Mouse (Mus musculus) limb, embryonic 12.5 days (tissue): ENCODE data around the gene Gcnt4. TPM values are rescaled to one million over a fixed set of nuclear protein-coding genes. Genes with fewer than 3 reads are reported as not detected.
A peak's percentile ranks its signal among the peaks of the same experiment; 100 is the strongest.
"Not testable (repeated sequence)": the region's sequence is repeated elsewhere in the genome, so short reads cannot be mapped to it uniquely, and the experiment has no call there.

Source experiments
- ATAC-seq: fragments of 200-750 bp; cut with Nextera tagmentation; 2 replicates; pipeline ENCODE4 v1.8.0; 2017; ENCODE audit warnings: low read depth, moderate TSS enrichment; ENCODE audit not compliant: insufficient number of reproducible peaks, insufficient read depth, low FRiP score, low TSS enrichment
- H3K27ac ChIP-seq: fragments of 300-500 bp; sonication (generic); 2 replicates; pipeline ENCODE4 v1.5.1; 2016; ENCODE audit warnings: mild to moderate bottlenecking, moderate library complexity
- H3K27me3 ChIP-seq: fragments of 300-500 bp; sonication (generic); 2 replicates; pipeline ENCODE4 v1.6.1; 2016; ENCODE audit warnings: mild to moderate bottlenecking, moderate library complexity
- H3K36me3 ChIP-seq: fragments of 300-500 bp; sonication (generic); 2 replicates; pipeline ENCODE4 v1.6.1; 2016; ENCODE audit warnings: mild to moderate bottlenecking, moderate library complexity
- H3K4me1 ChIP-seq: fragments of 300-500 bp; sonication (generic); replicated peaks from 2 replicates; pipeline ENCODE4 v1.6.1; 2016
- H3K4me2 ChIP-seq: fragments of 300-500 bp; sonication (generic); 2 replicates; pipeline ENCODE4 v1.6.1; 2016; ENCODE audit warnings: mild to moderate bottlenecking, moderate library complexity
- H3K4me3 ChIP-seq: fragments of 300-500 bp; sonication (generic); replicated peaks from 2 replicates; pipeline ENCODE4 v1.5.1; 2016; ENCODE audit warnings: mild to moderate bottlenecking
- H3K9ac ChIP-seq: fragments of 300-500 bp; sonication (generic); replicated peaks from 2 replicates; pipeline ENCODE4 v1.6.1; 2016; ENCODE audit warnings: mild to moderate bottlenecking, moderate library complexity
- H3K9me3 ChIP-seq: fragments of 300-500 bp; sonication (generic); 2 replicates; pipeline ENCODE4 v1.6.1; 2016; ENCODE audit warnings: mild to moderate bottlenecking, moderate library complexity
- WGBS: fragments of 180-500 bp; shearing (Covaris S2); methylation state at CpG from one replicate; pipeline ENCODE4 v1.1.7; 2016; 5-methylcytosine and 5-hydroxymethylcytosine counted together
- polyA plus RNA-seq: library from polyadenylated mRNA; unstranded; fragments of >200 nt; fragmentation: Nextera tagmentation; extraction: Ambion mirVana; gene quantifications from 2 replicates; pipeline ENCODE4 v1.2.1, GENCODE M21; 2016

Gene Gcnt4
- polyA plus RNA-seq = 0.35 and 0.61 TPM in 2 replicates

GRCm38 (mm10) chr13:96923999-96924961 lies at the start of gene Gcnt4:
Gcnt4 (plus strand) TSS chr13:96924689.
- H3K4me1 ChIP-seq = peaks cover 19% of the 10 kb centered on the region
- peak within 1 kb of the TSS; percentile 79 for H3K4me3 ChIP-seq
- no peaks in the 10 kb centered on the region for H3K9me3 ChIP-seq
- no peak within 1 kb of the TSS for H3K27ac ChIP-seq
- peaks cover 39% of the 10 kb centered on the region for H3K27me3 ChIP-seq
- WGBS = 10% methylated on average over 56 of the region's 56 CpGs
- ATAC-seq = peak; percentile 78
- peak within 1 kb of the TSS; percentile 76 for H3K9ac ChIP-seq
- peak within 1 kb of the TSS; percentile 96 for H3K4me2 ChIP-seq
- H3K36me3 ChIP-seq = no peaks in the 10 kb centered on the region

DNA sequence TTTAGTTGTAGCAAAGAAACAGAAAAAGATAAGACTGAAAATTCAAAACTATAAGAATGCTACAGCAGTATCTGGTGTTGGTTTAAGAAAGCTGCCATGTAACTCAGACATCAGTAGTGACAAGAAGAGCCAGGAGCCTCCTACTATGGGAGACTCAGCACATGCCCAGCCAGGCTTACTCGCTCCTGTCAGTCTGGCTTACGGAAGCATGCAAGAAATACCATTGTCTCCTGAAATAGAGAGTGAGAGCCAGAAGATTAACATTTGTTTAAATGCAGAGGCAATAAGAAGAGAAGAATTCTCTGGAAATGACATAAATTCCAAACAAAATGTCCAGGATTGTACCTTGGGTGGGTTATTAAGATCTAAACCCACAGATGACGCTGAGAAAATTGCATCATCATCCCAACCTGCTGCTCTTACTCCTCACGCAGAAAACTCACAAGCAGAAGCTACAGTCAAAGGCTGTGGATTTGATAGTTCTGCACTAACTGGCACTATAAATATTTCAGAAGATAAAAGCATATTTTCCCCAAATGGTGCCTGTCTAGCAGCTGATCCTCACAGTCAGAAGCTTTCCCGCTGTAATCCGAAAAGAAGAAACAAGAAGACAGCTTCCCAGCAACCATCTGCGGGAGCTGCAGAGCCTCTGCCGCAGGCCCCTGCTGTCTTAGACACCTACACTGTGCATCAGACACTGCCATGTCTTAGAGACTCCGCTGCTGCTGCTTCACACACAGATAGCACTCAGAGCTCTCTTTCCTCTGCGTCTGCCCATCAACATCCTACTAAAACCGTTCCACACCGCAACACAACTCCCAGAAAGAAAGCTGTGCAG lies 46.0 kb upstream of the Gcnt4 start:
- no peaks in the 10 kb centered on the region for H3K27me3 ChIP-seq
- 83% methylated on average over 12 of the region's 12 CpGs for WGBS
- H3K27ac ChIP-seq = no peak overlapping the region
- no peaks in the 10 kb centered on the region for H3K36me3 ChIP-seq
- no peak overlapping the region for H3K4me3 ChIP-seq
- ATAC-seq = no peak
- H3K4me1 ChIP-seq = no peaks in the 10 kb centered on the region
- no peaks in the 10 kb centered on the region for H3K9me3 ChIP-seq
- H3K9ac ChIP-seq = no peak overlapping the region
- H3K4me2 ChIP-seq = no peak overlapping the region

DNA sequence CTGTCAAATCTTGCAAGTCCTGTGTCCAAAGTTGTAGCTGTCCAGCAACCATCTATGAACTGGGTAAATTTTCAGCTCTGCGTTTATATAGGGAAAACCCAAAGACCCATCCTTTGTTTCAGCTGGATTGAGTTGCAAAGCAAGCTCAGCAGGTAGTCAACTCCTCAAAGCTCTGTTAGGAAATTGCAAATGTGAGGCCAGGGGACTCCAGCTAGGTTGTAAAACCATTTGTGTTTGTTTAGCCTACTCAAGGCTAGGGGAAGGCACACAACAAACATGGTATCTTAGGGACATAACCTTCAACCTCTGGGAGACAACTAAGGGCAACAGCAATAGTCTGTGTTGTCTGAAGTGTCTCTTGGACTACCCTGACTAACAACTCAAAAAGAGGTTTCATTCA lies 40.0 kb upstream of the Gcnt4 start:
- Histone ChIP-seq H3K36me3 (no peaks in the 10 kb centered on the region), H3K27me3 (no peaks in the 10 kb centered on the region), H3K4me2 (no peak overlapping the region), H3K9ac (no peak overlapping the region), H3K4me1 (no peaks in the 10 kb centered on the region), H3K27ac (no peak overlapping the region), H3K4me3 (no peak overlapping the region), H3K9me3 (no peaks in the 10 kb centered on the region)
- WGBS = 57% methylated on average over 1 of the region's 1 CpGs
- ATAC-seq = no peak

DNA sequence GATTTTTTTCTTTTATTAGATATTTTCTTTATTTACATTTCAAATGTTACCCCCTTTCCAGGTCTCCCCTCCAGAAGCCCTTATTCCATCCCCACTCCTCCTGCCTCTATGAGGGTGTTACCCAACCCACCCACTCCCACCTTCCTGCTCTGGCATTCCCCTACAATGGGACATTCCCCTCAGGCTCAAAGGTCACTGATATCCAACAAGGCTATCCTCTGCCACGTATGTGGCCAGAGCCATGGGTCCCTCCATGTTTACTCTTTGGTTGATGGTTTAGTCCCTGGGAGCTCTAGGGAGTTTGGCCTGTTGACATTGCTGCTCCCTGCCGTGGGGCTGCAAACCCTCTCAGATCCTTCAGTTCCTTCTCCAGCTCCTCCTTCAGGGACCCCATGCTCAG lies 34.5 kb upstream of the Gcnt4 start:
- Histone ChIP-seq H3K4me1 (no peaks in the 10 kb centered on the region), H3K27me3 (no peaks in the 10 kb centered on the region), H3K36me3 (no peaks in the 10 kb centered on the region), H3K27ac (no peak overlapping the region), H3K4me3 (no peak overlapping the region), H3K9me3 (no peaks in the 10 kb centered on the region), H3K9ac (no peak overlapping the region), H3K4me2 (no peak overlapping the region)
- no peak for ATAC-seq
- 43% methylated on average over 2 of the region's 2 CpGs for WGBS

DNA sequence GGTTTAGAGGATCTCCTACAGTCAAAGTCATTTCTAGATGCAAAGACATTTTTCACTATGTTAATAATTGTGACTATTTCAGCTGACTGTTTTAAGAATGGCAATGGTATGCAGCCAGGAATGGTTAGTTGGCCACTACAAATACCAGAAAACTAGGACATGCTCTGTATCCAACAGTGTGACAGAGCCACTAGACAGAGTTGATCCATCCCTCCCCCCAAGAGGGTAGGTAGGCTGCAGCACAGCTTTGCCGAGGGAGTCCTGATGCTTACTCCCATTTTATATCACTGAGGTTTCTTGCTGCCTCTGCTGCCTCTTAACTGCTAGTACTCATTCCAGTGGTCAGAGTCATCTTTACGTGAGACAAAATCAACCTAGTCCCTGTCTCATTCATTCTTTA lies 29.3 kb upstream of the Gcnt4 start:
- WGBS = 77% methylated on average over 2 of the region's 2 CpGs
- no peak for ATAC-seq
- no peaks in the 10 kb centered on the region for H3K27me3 ChIP-seq

DNA sequence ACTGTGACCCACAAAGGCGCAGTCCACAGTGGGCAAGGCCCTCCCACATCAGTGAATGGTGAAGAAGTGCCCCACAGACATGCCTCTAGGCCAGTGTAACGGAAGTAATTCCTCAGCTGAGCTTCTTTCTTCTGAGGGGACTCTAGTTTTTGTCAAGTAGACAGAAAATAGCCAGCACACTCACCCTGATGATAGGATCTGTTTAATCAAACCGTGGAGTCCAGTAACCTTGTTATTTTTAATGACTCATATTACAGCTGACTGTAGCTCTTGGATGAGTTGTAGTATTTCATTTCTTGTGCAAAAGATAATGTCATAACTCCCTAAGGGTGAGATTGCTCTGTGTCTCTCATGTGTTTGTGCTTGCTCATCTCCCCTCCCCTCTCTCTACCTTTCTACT lies 17.8 kb upstream of the Gcnt4 start:
- H3K9ac ChIP-seq = no peak overlapping the region
- H3K9me3 ChIP-seq = no peaks in the 10 kb centered on the region
- H3K27me3 ChIP-seq = no peaks in the 10 kb centered on the region
- no peak overlapping the region for H3K4me2 ChIP-seq
- H3K27ac ChIP-seq = no peak overlapping the region
- no peak overlapping the region for H3K4me3 ChIP-seq
- 73% methylated on average over 3 of the region's 3 CpGs for whole genome bisulfite sequencing
- ATAC-seq = no peak
- no peaks in the 10 kb centered on the region for H3K36me3 ChIP-seq
- H3K4me1 ChIP-seq = no peaks in the 10 kb centered on the region

More for the DNA sequence above, 29.3 kb upstream of the Gcnt4 start:
- Histone ChIP-seq H3K36me3 (no peaks in the 10 kb centered on the region), H3K4me2 (no peak overlapping the region), H3K27ac (no peak overlapping the region), H3K4me3 (no peak overlapping the region), H3K4me1 (no peaks in the 10 kb centered on the region), H3K9ac (no peak overlapping the region), H3K9me3 (no peaks in the 10 kb centered on the region)

DNA sequence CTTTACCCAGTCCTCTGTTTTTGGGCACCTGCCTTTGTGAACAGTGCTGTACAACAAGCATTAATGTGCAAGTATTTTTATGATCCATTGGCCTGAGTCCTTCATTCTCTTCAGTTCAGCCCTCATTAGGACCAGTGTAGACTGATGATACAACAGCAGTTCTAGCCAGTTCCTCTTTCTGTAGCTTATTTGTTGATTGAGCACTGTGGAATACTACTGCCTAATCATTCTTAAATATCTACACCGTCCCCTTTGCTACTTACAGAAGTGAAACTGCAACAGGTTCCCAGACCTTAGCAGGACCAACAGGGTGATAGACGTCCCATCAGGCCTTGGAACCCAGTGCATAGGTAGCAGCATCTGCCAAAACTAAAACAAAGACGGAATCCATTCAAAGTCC lies 13.3 kb upstream of the Gcnt4 start:
- H3K4me1 ChIP-seq = no peaks in the 10 kb centered on the region
- H3K9me3 ChIP-seq = no peaks in the 10 kb centered on the region
- no peak overlapping the region for H3K9ac ChIP-seq
- no peaks in the 10 kb centered on the region for H3K36me3 ChIP-seq
- no peak overlapping the region for H3K27ac ChIP-seq
- no peak overlapping the region for H3K4me3 ChIP-seq
- H3K27me3 ChIP-seq = no peaks in the 10 kb centered on the region
- ATAC-seq = no peak
- no peak overlapping the region for H3K4me2 ChIP-seq
- 86% methylated on average over 3 of the region's 3 CpGs for WGBS

GRCm38 (mm10) chr13:96923134-96923533 lies 1.4 kb upstream of the Gcnt4 start:
- H3K36me3 ChIP-seq, H3K4me3 ChIP-seq, ATAC-seq, H3K4me2 ChIP-seq, H3K9me3 ChIP-seq, H3K27ac ChIP-seq, H3K9ac ChIP-seq: not testable (repeated sequence)
- 92% methylated on average over 4 of the region's 4 CpGs for WGBS
- peaks cover 13% of the 10 kb centered on the region for H3K4me1 ChIP-seq
- H3K27me3 ChIP-seq = peaks cover 39% of the 10 kb centered on the region

GRCm38 (mm10) chr13:96924985-96925745 lies 676 bp downstream of the Gcnt4 start:
- Histone ChIP-seq H3K9me3 (no peaks in the 10 kb centered on the region), H3K4me1 (peaks cover 19% of the 10 kb centered on the region), H3K4me3 (peak overlapping the region; percentile 79), H3K9ac (peak overlapping the region; percentile 76), H3K36me3 (no peaks in the 10 kb centered on the region), H3K4me2 (peak overlapping the region; percentile 96), H3K27me3 (peaks cover 39% of the 10 kb centered on the region), H3K27ac (no peak overlapping the region)
- under 1% methylated on average over 50 of the region's 53 CpGs for WGBS
- ATAC-seq = peak; percentile 52

- WGBS = 28% methylated on average over 10 of the region's 10 CpGs
- H3K27ac ChIP-seq = no peak overlapping the region
- no peak for ATAC-seq
- peaks cover 19% of the 10 kb centered on the region for H3K4me1 ChIP-seq
- peak overlapping the region; percentile 79 for H3K4me3 ChIP-seq
- no peaks in the 10 kb centered on the region for H3K36me3 ChIP-seq
- H3K9ac ChIP-seq = no peak overlapping the region
- no peaks in the 10 kb centered on the region for H3K9me3 ChIP-seq
- peaks cover 39% of the 10 kb centered on the region for H3K27me3 ChIP-seq
- H3K4me2 ChIP-seq = peak overlapping the region; percentile 96
Observed at GRCm38 (mm10) chr13:96925991-96926725, 1.7 kb downstream of the Gcnt4 start.
